Mouse (Mus musculus): Measurements from ENCODE around the gene Nr1h3.

DNA sequence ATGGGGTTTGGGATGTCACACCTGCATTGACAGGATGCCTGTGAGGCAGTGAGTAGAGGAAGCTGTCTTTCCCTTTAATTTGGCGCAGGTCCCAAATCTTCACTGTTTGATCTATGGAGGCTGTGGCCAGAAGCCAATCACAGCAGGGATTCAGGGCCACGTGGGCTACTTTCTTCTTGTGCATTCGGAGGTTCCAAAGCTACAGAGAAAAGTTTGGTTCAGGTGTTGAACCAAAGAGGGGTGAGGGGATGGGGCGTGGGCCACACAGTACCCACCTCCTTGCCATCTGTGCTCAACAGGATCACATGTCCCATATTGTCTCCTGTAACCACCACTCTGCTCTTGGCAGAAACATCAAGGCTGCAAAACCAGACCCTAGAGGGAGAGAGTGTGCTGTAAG lies 14.4 kb upstream of the Nr1h3 start:
- TF ChIP-seq CTCF (IDR thresholded peaks at IDR 0.05; ENCODE audit: insufficient read depth, low read length) (no peak), POLR2A (IDR thresholded peaks at IDR 0.05; ENCODE audit: borderline replicate concordance, extremely low read depth, low read depth, low read length) (no peak)

All from lung, adult 2 months (tissue).